Mouse (Mus musculus) lung, adult 2 months (tissue): ENCODE results near the gene Rasgrp2.

Experiments used
- CTCF ChIP-seq: fragments of 200-500 bp; IDR thresholded peaks from 2 replicates; pipeline ENCODE4 v1.5.1; 2011; ENCODE audit warnings: mild to moderate bottlenecking, low read length, control low read depth; ENCODE audit not compliant: insufficient read depth
- POLR2A ChIP-seq: fragments of 200-500 bp; IDR thresholded peaks from 2 replicates; pipeline ENCODE4 v1.6.1; 2011; ENCODE audit warnings: low read depth, mild to moderate bottlenecking, control low read depth, low read length, borderline replicate concordance; ENCODE audit errors: extremely low read depth

GRCm38 (mm10) chr19:6459504-6459903, 60.4 kb downstream of the Rasgrp2 start:
- no peak for TF ChIP-seq CTCF
- TF ChIP-seq POLR2A = no peak
